Mouse (Mus musculus): ENCODE measurements around the gene 1110008L16Rik. TPM values are rescaled to one million over a fixed set of nuclear protein-coding genes. Genes with fewer than 3 reads are reported as not detected.

The 1110008L16Rik gene
- polyA plus RNA-seq, 1 experiment from 2014 or later: 15.0 TPM

GRCm38 (mm10) chr12:55397544-55398239, 98.3 kb downstream of the 1110008L16Rik start:
- ATAC-seq (replicated peaks; ENCODE audit: low FRiP score, low read depth) (no peak), DNase-seq (ENCODE audit: low spot score) (peak; percentile 16)
- Histone ChIP-seq H3K9ac (ENCODE audit: low read depth, low read length) (peak overlapping the region; percentile 85), H3K4me2 (ENCODE audit: low read length) (peak overlapping the region; percentile 73), H3K4me3 (replicated peaks; ENCODE audit: low read depth, low read length) (peak overlapping the region; percentile 67), H3K4me1 (replicated peaks; ENCODE audit: insufficient read depth, low read length) (peaks cover 9% of the 10 kb centered on the region; the same call in 1 of the 2 replicates), H3K9me3 (replicated peaks; ENCODE audit: low read length) (no peaks in the 10 kb centered on the region), H3K27ac (peak overlapping the region; percentile 98), H3K36me3 (ENCODE audit: insufficient read depth, low read length) (no peaks in the 10 kb centered on the region), H3K27me3 (ENCODE audit: insufficient read depth, low read length) (no peaks in the 10 kb centered on the region)
- WGBS: 59% methylated on average over 9 of the region's 9 CpGs
- TF ChIP-seq CTCF (IDR thresholded peaks at IDR 0.05; ENCODE audit: low read depth): no peak

GRCm38 (mm10) chr12:55398240-55399127, 99.1 kb downstream of the 1110008L16Rik start:
- ATAC-seq (replicated peaks; ENCODE audit: low FRiP score, low read depth) (peak; percentile 100), DNase-seq (ENCODE audit: low spot score) (peak; percentile 97)
- H3K9me3 ChIP-seq (replicated peaks; ENCODE audit: low read length): no peaks in the 10 kb centered on the region
- 1% methylated on average over 51 of the region's 51 CpGs for WGBS
- no peaks in the 10 kb centered on the region for H3K36me3 ChIP-seq (ENCODE audit: insufficient read depth, low read length)
- 0 out of 2 replicates have a peak, but pooled peaks have one; percentile 4 for TF ChIP-seq CTCF (IDR thresholded peaks at IDR 0.05; ENCODE audit: low read depth)
- no peaks in the 10 kb centered on the region for H3K27me3 ChIP-seq (ENCODE audit: insufficient read depth, low read length)
- peak overlapping the region; percentile 67 for H3K4me3 ChIP-seq (replicated peaks; ENCODE audit: low read depth, low read length)
- peaks cover 9% of the 10 kb centered on the region; the same call in 1 of the 2 replicates for H3K4me1 ChIP-seq (replicated peaks; ENCODE audit: insufficient read depth, low read length)
- peak overlapping the region; percentile 85 for H3K9ac ChIP-seq (ENCODE audit: low read depth, low read length)
- peak overlapping the region; percentile 73 for H3K4me2 ChIP-seq (ENCODE audit: low read length)
- peak overlapping the region; percentile 98 for H3K27ac ChIP-seq

GRCm38 (mm10) chr12:55399128-55399677, 99.8 kb downstream of the 1110008L16Rik start:
- Histone ChIP-seq H3K4me2 (ENCODE audit: low read length) (peak overlapping the region; percentile 68), H3K9me3 (replicated peaks; ENCODE audit: low read length) (no peaks in the 10 kb centered on the region), H3K27ac (peak overlapping the region; percentile 98), H3K36me3 (ENCODE audit: insufficient read depth, low read length) (no peaks in the 10 kb centered on the region), H3K9ac (ENCODE audit: low read depth, low read length) (peak overlapping the region; percentile 85), H3K27me3 (ENCODE audit: insufficient read depth, low read length) (no peaks in the 10 kb centered on the region), H3K4me3 (replicated peaks; ENCODE audit: low read depth, low read length) (peak overlapping the region; percentile 67), H3K4me1 (replicated peaks; ENCODE audit: insufficient read depth, low read length) (peaks cover 9% of the 10 kb centered on the region; the same call in 1 of the 2 replicates)
- WGBS: 1% methylated on average over 20 of the region's 20 CpGs
- TF ChIP-seq CTCF (IDR thresholded peaks at IDR 0.05; ENCODE audit: low read depth): no peak
- ATAC-seq (replicated peaks; ENCODE audit: low FRiP score, low read depth): 0 out of 2 replicates have a peak, but pooled peaks have one; percentile 3
- no peak for DNase-seq (ENCODE audit: low spot score)

- Histone ChIP-seq H3K36me3 (ENCODE audit: insufficient read depth, low read length) (peaks cover 37% of the 10 kb centered on the region), H3K4me3 (replicated peaks; ENCODE audit: low read depth, low read length) (no peak overlapping the region), H3K9ac (ENCODE audit: low read depth, low read length) (no peak overlapping the region), H3K27me3 (ENCODE audit: insufficient read depth, low read length) (no peaks in the 10 kb centered on the region), H3K9me3 (replicated peaks; ENCODE audit: low read length) (no peaks in the 10 kb centered on the region), H3K4me2 (ENCODE audit: low read length) (no peak overlapping the region), H3K4me1 (replicated peaks; ENCODE audit: insufficient read depth, low read length) (no peaks in the 10 kb centered on the region), H3K27ac (no peak overlapping the region)
- ATAC-seq (replicated peaks; ENCODE audit: low FRiP score, low read depth): no peak
- DNase-seq (ENCODE audit: low spot score): no peak
- WGBS: 84% methylated on average over 5 of the region's 5 CpGs
- no peak for TF ChIP-seq CTCF (IDR thresholded peaks at IDR 0.05; ENCODE audit: low read depth)
Measured at GRCm38 (mm10) chr12:55407888-55408287, 108.5 kb downstream of the 1110008L16Rik start.

- DNase-seq (ENCODE audit: low spot score) (no peak), ATAC-seq (replicated peaks; ENCODE audit: low FRiP score, low read depth) (no peak)
- H3K4me3 ChIP-seq (replicated peaks; ENCODE audit: low read depth, low read length): no peak overlapping the region
- no peak overlapping the region for H3K4me2 ChIP-seq (ENCODE audit: low read length)
- peaks cover 59% of the 10 kb centered on the region for H3K36me3 ChIP-seq (ENCODE audit: insufficient read depth, low read length)
- H3K27me3 ChIP-seq (ENCODE audit: insufficient read depth, low read length): no peaks in the 10 kb centered on the region
- WGBS: 88% methylated on average over 5 of the region's 5 CpGs
- TF ChIP-seq CTCF (IDR thresholded peaks at IDR 0.05; ENCODE audit: low read depth): no peak
- H3K9me3 ChIP-seq (replicated peaks; ENCODE audit: low read length): no peaks in the 10 kb centered on the region
- no peak overlapping the region for H3K9ac ChIP-seq (ENCODE audit: low read depth, low read length)
- H3K4me1 ChIP-seq (replicated peaks; ENCODE audit: insufficient read depth, low read length): no peaks in the 10 kb centered on the region
- no peak overlapping the region for H3K27ac ChIP-seq
Measured at GRCm38 (mm10) chr12:55415255-55415654, 115.9 kb downstream of the 1110008L16Rik start.

GRCm38 (mm10) chr12:55415762-55416161, 116.4 kb downstream of the 1110008L16Rik start:
- 43% methylated on average over 1 of the region's 1 CpGs for WGBS
- H3K9ac ChIP-seq (ENCODE audit: low read depth, low read length): no peak overlapping the region
- H3K27ac ChIP-seq: no peak overlapping the region
- no peak overlapping the region for H3K4me3 ChIP-seq (replicated peaks; ENCODE audit: low read depth, low read length)
- no peaks in the 10 kb centered on the region for H3K4me1 ChIP-seq (replicated peaks; ENCODE audit: insufficient read depth, low read length)
- ATAC-seq (replicated peaks; ENCODE audit: low FRiP score, low read depth) (peak; percentile 29; the same call in 1 of the 2 replicates), DNase-seq (ENCODE audit: low spot score) (no peak)
- no peaks in the 10 kb centered on the region for H3K27me3 ChIP-seq (ENCODE audit: insufficient read depth, low read length)
- peaks cover 60% of the 10 kb centered on the region for H3K36me3 ChIP-seq (ENCODE audit: insufficient read depth, low read length)
- TF ChIP-seq CTCF (IDR thresholded peaks at IDR 0.05; ENCODE audit: low read depth): no peak
- no peaks in the 10 kb centered on the region for H3K9me3 ChIP-seq (replicated peaks; ENCODE audit: low read length)
- H3K4me2 ChIP-seq (ENCODE audit: low read length): no peak overlapping the region

Data from kidney, postnatal 0 days (tissue).